Mouse (Mus musculus): ENCODE measurements around the gene Tmem129.

Tmem129 gene

DNA sequence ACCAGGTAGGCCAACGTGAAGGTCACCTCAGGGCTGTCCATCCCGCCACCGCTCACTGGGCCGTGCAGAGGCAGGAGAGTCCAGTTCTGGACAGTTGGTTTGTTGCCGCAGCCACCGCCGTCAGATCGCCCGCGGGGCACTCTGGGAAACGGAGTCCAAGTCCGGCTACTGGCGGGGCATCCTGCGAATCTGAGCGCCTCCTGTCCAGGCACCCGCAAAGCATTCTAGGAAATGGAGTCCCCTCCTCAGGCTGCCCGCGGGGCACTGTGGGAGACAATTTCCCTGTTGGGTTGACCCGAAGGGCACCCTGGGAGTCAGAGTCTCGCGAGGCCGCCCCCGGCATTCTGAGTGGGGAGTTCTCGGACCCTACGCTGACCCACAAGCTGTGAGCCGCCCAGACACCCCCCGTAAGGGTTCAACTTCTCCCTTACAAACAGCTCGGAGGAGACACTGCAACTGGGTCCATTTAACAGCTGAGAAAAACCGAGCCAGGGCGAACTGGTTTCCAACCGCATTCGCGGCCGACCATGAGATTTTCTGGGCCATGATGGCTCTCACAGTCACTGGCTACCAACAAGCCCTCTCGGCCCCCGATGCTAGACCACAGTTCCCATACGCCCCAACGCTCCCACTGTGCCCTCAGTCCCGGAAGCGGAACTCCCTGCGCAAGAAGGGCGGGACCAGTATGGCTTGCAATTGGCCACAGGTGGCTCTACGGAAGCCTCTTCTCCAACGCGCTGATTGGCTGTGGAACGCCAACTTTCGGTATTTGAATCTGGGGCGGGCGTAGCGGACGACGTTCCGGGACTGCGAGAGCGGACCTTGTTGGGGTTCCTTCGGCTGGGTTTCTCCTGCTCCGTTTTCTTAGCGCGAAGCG lies at the start of gene Tmem129, which contains the start of gene Tacc3:
TSS of gene Tmem129 (minus strand) at position 630 of the 877 bp plus-strand sequence.
TSS of gene Tacc3 (plus strand) at position 342 of the 877 bp plus-strand sequence.
- peak; percentile 99 for DNase-seq (ENCODE audit: inconsistent age in 2 of 2, low spot score in 1 of 2)

DNA sequence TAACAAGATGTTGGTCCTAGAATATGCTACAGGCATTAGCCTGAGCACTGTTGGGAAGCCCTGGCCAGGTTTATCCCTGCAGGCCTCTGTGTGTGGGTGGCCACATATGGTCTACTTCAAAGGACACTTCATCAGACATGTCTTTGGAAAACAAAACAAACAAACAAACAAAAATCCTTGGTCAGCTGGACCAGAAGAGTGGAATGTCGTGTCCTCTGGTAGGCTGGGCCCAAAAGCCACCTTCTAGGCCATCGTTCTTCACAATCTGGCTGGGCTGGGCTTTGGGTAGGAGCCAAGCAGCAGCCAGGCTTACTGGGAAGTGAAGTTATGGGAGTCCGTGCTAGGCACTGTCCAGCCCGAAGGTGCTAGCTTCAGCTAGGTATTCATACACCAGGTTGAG lies 48.9 kb upstream of the Tmem129 start:
- DNase-seq (ENCODE audit: inconsistent age in 2 of 2, low spot score in 1 of 2), result no peak

DNA sequence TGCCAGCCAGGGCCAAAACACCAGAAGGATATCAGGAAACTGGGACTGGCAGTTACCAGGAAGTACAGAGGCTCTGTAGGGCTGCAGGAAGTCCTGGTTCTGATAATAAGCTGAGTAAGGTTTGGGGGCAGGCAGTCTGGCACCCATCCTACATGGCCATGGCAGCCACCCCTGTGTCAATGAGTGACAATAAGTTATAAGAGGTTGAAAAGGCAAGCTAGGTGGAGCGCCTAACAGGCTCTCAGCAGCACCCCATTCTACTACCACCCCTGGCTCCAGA lies 48.1 kb upstream of the Tmem129 start:
- no peak for DNase-seq (ENCODE audit: inconsistent age in 2 of 2, low spot score in 1 of 2)

DNA sequence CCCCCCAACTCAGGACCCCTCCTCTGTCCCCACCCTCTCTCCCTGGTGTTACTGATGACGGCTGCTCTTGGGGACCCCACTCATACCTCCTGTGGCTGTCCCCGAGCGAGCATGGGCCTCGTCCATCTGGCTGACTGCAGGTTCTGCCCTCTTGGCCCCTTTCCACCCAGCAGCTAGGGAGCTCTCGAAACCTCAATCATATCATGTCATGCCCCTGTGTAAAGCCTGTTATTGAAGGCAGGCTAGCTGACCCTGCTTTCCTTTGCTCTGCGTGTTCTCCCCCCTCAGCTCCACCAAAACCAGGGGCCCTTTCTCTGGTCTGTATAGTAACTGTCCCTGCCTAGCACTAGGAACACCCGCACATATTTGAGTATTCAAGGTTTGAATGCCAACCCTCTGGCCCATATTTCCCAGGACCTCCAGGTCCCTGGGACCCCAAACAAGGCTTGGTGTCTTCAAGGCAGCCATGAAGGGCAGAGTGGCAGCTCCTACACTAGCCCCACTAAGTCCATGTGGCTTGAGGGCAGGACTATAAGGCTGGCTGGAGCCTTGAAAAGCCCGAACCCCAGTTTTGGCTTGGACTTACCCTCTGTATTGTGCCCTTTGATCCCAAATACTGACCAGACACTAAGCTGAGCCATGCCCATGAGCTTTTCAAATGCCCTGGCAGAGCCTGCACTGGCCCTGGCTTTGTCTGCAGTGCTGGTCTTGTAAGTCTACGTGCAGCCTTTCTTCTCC lies 47.6 kb upstream of the Tmem129 start:
- no peak for DNase-seq (ENCODE audit: inconsistent age in 2 of 2, low spot score in 1 of 2)

DNA sequence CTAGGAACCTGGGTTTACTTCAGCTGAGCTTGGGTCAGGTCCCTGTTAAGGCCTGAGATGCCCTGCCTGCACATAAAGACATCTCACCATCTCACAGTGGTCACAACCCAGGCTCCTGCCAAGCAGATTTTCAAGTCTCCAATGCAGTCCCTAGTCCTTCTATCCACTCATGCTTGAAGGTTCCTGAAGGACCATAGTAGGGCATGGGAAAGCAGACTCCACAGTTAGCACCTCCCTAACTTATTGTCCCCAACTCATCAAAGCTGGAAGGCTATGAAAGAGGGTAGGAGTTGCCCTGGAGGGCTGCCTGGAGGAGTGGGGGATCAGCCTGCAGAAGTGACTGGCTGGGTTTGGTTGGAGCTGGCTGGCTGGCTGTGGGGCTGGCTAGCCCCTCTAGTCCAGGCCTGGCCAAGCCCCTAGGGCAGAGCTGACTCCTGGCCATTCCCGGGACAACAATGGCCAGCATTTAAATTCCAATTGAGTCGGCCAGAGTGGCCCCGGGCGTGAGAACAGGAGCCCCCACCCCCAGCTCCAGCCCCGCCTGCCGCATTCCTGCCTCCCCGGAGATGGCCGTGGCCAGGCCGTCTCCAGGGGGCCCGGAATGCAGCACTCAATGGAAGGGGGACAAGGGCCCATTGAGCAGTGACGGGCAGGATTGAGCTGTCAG lies 46.9 kb upstream of the Tmem129 start:
- no peak for DNase-seq (ENCODE audit: inconsistent age in 2 of 2, low spot score in 1 of 2)

DNA sequence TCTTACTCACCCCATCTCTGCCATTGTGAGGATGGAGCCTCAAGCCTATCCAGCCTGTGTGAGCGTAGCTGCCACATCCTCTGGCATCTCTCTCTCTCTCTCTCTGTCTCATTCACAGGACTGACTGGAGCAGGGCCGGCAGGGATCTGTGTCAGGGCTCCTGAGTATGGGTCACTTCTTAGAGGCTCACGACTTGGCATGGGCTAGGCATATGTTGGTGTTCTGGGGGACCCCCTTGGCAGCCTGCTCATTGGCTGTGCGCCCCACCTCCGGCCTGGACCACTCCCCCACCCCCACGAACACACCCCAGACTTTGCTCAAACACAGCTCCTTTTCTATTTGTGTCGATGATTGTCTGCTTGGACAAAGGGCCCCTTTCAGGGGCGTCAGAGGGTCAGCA lies 45.8 kb upstream of the Tmem129 start:
- DNase-seq (ENCODE audit: inconsistent age in 2 of 2, low spot score in 1 of 2), result no peak

DNA sequence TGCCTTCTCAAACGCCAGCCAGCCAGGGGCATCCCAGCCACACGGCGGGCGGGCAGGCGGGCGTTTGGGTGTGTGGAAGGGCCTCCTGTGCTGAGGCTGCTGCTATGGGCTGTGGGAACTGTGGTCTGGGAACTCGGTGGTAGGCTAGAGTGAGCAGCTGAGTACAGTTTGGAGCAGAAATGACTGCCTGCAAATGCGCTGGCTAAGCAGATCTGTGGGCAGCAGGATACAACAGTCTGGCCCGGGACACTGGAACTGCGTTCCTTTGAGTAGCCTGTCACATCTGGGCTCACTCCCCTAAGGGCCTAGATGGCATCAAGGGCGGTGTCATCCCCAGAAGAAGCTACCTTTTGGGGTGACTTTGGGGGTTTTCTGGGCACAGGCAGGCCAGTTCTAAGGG lies 43.6 kb upstream of the Tmem129 start:
- no peak for DNase-seq (ENCODE audit: inconsistent age in 2 of 2, low spot score in 1 of 2)

GRCm38 (mm10) chr5:33700010-33700409 lies 41.8 kb upstream of the Tmem129 start:
- DNase-seq (ENCODE audit: inconsistent age in 2 of 2, low spot score in 1 of 2), result peak in 1 of 2 experiments; percentile 69

DNA sequence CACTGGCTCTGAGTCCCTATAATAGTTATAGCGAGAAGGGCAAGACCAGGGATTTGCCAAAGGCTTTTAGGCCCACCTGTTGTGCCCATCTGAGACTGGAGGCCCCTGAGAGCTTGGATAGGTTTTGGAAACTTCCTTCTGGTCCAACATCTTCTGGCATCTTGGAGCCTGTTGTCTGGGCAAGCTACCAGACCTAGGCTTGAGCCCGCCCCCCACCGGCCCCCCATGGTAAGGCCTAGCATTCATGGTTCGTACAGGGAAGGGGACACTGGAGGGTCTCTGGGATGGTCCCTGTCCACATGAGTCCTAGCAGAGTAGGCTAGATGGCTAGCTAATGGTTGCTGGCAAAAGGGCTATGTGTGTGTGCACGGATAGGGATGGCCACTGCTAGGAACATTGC lies 40.5 kb upstream of the Tmem129 start:
- no peak for DNase-seq (ENCODE audit: inconsistent age in 2 of 2, low spot score in 1 of 2)

- DNase-seq (ENCODE audit: inconsistent age in 2 of 2, low spot score in 1 of 2), result no peak
These were observed 39.8 kb upstream of the Tmem129 start for GRCm38 (mm10) chr5:33697947-33698512.

GRCm38 (mm10) chr5:33697534-33697933 lies 39.3 kb upstream of the Tmem129 start:
- DNase-seq (ENCODE audit: inconsistent age in 2 of 2, low spot score in 1 of 2), result no peak

- DNase-seq (ENCODE audit: inconsistent age in 2 of 2, low spot score in 1 of 2), result no peak
These were observed 38.2 kb upstream of the Tmem129 start for GRCm38 (mm10) chr5:33696430-33696829.

DNA sequence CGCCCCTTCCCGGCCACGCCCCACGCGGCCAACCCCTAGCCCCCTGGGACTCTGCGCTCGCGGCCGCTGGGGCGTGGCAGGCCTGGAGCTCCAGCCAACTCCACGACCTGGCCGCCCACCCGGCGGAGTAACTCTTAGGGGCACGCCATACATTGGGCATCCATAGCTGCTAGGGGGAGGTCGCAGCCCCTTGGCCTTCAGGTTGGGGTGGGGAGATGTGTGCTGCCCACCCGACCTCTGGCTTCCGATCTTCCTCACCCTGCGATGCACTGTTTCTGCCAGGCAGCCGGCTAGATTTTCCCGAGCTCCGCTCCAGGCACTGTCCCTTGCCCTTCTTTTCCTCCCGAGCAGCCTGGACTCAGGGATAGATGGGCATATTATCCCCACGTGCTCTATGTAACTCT lies 37.5 kb upstream of the Tmem129 start:
- DNase-seq (ENCODE audit: inconsistent age in 2 of 2, low spot score in 1 of 2), result no peak

DNA sequence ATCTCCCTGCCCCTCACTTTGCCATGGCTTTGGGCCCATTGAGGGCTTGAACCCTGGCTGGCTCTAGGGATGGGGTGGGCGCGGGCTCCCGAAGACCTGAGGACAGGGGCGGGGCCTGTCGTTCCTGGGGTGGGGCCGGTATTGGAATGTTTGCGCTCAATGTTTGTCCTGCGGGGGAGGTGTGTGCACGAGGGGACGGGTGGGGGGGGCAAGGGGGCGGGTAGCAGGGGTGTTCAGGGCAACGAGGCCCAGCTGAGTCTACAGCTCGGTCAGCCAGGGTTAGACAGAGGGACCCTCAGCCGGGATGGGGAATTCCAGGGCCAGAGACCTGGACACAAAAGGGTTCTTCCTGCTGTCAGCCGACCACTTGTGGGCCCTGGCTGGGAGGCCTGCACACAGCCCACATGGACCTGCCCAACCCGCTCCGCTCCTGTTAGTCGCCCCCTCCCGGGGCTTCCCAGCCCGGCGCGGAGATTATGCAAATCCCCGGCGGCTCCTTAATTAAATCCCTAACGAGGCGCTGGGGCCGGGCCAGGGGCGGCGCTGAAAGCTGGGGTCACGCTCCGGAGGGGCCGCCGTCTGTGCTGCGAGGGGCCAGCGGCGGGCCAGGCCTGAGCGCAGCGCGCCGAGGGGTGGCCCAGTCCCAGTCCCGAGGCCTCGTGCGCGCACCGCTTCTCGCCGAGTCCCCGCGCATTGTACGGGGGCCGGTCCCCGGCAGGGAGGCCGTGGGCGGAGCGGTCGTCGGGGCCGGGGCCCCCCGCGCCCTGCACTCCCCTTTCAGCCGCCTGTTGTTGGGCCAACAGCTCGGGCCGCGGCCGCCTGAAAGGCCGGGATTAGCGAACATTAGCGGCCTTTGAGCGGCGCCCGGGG lies 36.9 kb upstream of the Tmem129 start:
- DNase-seq (ENCODE audit: inconsistent age in 2 of 2, low spot score in 1 of 2), result peak; percentile 23 to 60

GRCm38 (mm10) chr5:33694461-33694847 lies 36.2 kb upstream of the Tmem129 start:
- DNase-seq (ENCODE audit: inconsistent age in 2 of 2, low spot score in 1 of 2), result no peak

DNA sequence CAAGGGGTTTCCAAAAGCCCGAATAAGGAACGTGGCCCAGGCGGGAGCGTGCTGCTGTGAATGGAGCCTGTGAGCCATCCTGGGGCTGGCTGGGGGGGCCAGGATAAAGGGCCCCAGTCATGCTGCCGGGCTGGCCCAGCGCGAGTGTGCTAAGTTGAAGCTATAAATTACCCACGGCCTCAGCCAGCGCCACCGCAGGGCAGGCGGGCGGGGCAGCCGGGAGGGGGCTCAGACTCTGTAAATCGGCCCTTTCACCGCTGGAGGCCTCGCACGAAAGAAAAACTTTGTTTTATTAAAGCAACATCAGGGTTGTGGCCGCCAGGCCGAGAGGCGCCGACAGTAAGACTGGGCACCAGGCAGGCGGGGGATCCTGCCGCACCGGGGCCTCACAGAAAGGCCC lies 34.2 kb upstream of the Tmem129 start:
- DNase-seq (ENCODE audit: inconsistent age in 2 of 2, low spot score in 1 of 2), result no peak

DNA sequence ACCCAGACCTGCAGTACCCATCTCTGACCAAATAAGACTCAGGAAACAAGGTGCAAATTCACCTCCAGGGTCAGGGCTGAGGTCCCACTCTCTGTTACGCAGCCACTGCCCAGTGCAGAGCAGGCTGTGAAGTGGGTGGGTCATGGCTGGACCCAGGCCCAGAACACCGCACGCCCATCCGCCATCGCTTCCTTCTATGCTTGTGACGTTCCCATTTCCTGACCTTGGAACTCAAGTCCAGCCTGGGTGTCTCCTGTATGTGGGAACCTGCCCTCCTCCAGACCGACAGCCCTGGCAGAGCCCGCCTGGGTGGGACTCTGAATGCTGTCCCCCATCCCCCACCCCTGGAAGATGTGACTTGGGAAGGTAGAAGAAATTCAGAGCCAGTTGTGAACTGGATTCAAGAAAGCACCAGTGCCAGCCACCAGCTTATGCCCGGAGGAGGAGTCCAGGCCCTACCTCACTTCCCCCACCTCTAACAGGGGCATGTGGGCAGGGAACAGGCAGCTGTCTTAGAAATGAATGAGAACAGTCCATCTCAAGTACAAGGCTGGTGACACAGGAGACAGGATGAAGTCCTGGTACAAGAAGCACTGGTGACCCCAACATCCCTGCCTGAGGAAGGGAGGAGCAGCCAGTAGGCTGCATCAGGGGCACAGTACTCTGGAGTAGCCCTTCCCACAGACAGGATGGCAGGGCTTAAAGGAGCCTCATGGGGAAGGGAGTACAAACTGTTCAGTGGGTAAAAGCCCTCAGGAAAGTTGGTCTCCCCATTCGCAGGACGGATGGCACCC lies 31.8 kb upstream of the Tmem129 start:
- DNase-seq (ENCODE audit: inconsistent age in 2 of 2, low spot score in 1 of 2), result peak in 1 of 2 experiments; percentile 47

DNA sequence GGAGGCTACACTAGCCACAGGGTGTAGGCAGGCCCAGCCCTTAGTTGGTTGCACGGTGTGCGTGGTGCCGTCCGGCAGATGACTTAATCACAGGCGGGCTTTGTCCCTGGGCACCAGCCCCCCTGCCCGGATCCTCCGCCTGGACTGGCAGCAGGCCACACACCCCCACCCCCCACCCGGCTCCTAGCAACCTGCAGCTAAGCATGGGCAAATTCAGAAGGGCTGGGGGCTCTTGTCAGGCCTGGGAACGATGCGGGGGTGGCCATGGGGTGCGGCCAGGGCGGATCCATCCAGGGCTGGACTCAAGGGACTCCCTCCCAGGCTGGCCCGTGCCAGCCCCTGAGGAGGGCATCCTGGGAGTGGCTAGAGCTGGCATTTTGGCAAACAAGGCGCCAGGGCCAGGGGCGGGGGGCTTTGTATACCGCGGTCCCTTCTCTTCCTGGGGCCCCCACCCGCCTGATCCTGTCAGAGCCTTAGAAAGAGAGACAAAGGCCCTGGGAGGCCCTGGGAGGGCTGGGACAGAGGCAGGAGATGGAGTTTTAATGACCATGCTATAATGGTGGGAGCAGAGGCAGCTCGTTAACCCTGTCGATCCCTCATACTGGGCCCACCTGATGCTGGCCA lies 31.1 kb upstream of the Tmem129 start:
- DNase-seq (ENCODE audit: inconsistent age in 2 of 2, low spot score in 1 of 2), result no peak
